Mouse (Mus musculus) ES-Bruce4 (cell line): Measurements from ENCODE around the gene Serp1. TPM values are rescaled to one million over a fixed set of nuclear protein-coding genes. Genes with fewer than 3 reads are reported as not detected.

Experiments used
- H3K27ac ChIP-seq: 2 replicates; pipeline ENCODE4 v1.5.1; 2012; ENCODE audit warnings: low read length, inconsistent platforms; ENCODE audit not compliant: insufficient read depth
- H3K27me3 ChIP-seq: 2 replicates; pipeline ENCODE4 v1.6.1; 2012; ENCODE audit warnings: mild to moderate bottlenecking, low read length, inconsistent platforms; ENCODE audit not compliant: control insufficient read depth, poor library complexity, insufficient read depth, severe bottlenecking
- H3K36me3 ChIP-seq: 2 replicates; pipeline ENCODE4 v1.6.1; 2012; ENCODE audit warnings: inconsistent platforms, mild to moderate bottlenecking, low read length, moderate library complexity; ENCODE audit not compliant: control insufficient read depth, poor library complexity, insufficient read depth, severe bottlenecking
- H3K4me1 ChIP-seq: one replicate; pipeline ENCODE4 v1.8.1; 2011; ENCODE audit warnings: low read length; ENCODE audit not compliant: control insufficient read depth, insufficient read depth
- H3K4me3 ChIP-seq: 2 replicates; pipeline ENCODE4 v1.5.1; 2011; ENCODE audit warnings: low read depth, mild to moderate bottlenecking, low read length
- H3K9ac ChIP-seq: 2 replicates; pipeline ENCODE4 v1.6.1; 2012; ENCODE audit warnings: low read depth, mild to moderate bottlenecking, inconsistent platforms; ENCODE audit not compliant: poor library complexity, severe bottlenecking
- H3K9me3 ChIP-seq: replicated peaks from 2 replicates; pipeline ENCODE4 v1.6.1; 2012; ENCODE audit warnings: mild to moderate bottlenecking, low read length, inconsistent platforms; ENCODE audit not compliant: control insufficient read depth, poor library complexity, insufficient read depth, severe bottlenecking
- CTCF ChIP-seq: IDR thresholded peaks from one replicate; pipeline ENCODE4 v1.8.1; 2011; ENCODE audit warnings: low read depth, low read length
- EP300 ChIP-seq: IDR thresholded peaks from 2 replicates; pipeline ENCODE4 v1.6.1; 2011; ENCODE audit warnings: low read depth, low read length; ENCODE audit not compliant: insufficient read depth
- POLR2A ChIP-seq: IDR thresholded peaks from one replicate; pipeline ENCODE4 v1.8.1; 2011; ENCODE audit warnings: low read length; ENCODE audit not compliant: insufficient read depth
- polyA plus RNA-seq: library from polyadenylated mRNA; stranded (reverse); fragments of >200 nt; gene quantifications from 2 replicates; pipeline ENCODE4 v1.2.4, GENCODE M21; 2011; ENCODE audit warnings: low read depth; ENCODE audit not compliant: missing spikeins, insufficient read depth, insufficient read length

Serp1 gene
- polyA plus RNA-seq, 1 experiment: 48.0 TPM

DNA sequence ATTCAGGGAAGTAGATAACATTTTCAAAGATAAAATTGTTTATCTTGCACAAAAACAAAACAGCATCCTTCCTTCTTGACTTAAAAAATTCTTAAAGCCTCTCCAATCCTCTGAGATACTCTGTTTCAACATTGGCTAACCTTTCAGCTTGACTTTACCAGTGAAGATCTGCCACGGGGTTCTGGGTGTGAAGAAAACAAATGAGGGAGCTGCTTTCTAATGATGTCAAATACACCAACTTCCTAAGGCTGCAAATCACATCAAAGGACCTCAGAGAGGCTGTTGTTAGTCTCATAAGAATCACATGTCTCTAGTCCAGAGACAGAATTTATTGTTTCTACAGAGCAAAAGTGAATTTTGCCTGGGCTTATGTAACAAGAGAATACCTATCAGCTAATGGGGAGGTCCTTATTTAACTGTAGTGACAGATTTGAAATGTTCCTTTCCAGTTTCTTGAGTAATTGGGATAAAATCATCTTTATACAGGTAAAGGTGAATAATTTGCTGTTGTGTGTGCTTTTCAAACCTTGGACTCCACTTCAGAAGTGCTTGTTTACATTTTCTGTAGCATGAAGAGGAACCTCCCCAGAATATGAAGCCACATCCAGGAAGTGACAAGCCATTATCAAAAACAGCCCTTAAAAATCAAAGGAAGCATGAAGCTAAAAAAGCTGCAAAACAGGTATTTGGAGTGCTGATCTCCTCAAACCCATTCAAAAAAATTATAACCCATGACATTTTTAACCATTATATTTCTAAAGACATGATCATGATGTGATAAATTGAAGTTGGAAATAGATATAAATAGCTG is 26.5 kb upstream of the Serp1 start:
- Histone ChIP-seq H3K4me3 (no peak overlapping the region), H3K27ac (no peak overlapping the region), H3K36me3 (peaks cover 24% of the 10 kb centered on the region), H3K27me3 (no peaks in the 10 kb centered on the region), H3K9ac (no peak overlapping the region), H3K4me1 (peaks cover 3% of the 10 kb centered on the region), H3K9me3 (no peaks in the 10 kb centered on the region)
- TF ChIP-seq CTCF (no peak), POLR2A (no peak), EP300 (no peak)

GRCm38 (mm10) chr3:58536573-58536972 is 10.9 kb upstream of the Serp1 start:
- Histone ChIP-seq H3K36me3 (peaks cover 24% of the 10 kb centered on the region), H3K9ac (no peak overlapping the region), H3K4me1 (peaks cover 2% of the 10 kb centered on the region), H3K27ac (no peak overlapping the region; the same call in 1 of the 2 replicates), H3K27me3 (no peaks in the 10 kb centered on the region), H3K9me3 (no peaks in the 10 kb centered on the region), H3K4me3 (no peak overlapping the region)
- TF ChIP-seq EP300 (no peak), CTCF (no peak), POLR2A (no peak)

DNA sequence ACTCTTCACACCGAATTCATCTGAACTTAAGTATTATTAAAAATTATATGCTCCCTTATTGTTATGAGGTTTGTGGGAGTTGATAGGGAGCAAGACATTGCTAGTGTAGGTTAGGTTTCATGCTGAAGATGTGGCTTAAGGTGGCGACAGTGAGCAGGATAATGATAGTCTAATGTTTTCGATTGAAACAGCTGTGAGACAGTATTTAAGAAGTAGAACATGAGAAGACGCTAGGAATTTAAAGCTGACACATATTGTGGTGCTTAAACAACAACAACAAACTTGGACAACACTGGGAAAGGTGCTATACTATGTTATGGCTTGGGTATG is 681 bp upstream of the Serp1 start:
- Histone ChIP-seq H3K9ac (peak overlapping the region; percentile 90), H3K27ac (peak overlapping the region; percentile 90; the same call in 1 of the 2 replicates), H3K4me1 (no peaks in the 10 kb centered on the region), H3K4me3 (peak overlapping the region; percentile 81), H3K9me3 (no peaks in the 10 kb centered on the region), H3K27me3 (no peaks in the 10 kb centered on the region), H3K36me3 (peaks cover 23% of the 10 kb centered on the region)
- TF ChIP-seq CTCF (no peak), EP300 (no peak), POLR2A (no peak)

GRCm38 (mm10) chr3:58525166-58525565 is 526 bp downstream of the Serp1 start:
- Histone ChIP-seq H3K9ac (peak overlapping the region; percentile 90), H3K27me3 (no peaks in the 10 kb centered on the region), H3K36me3 (peaks cover 27% of the 10 kb centered on the region), H3K4me3 (peak overlapping the region; percentile 81), H3K4me1 (no peaks in the 10 kb centered on the region), H3K9me3 (no peaks in the 10 kb centered on the region), H3K27ac (peak overlapping the region; percentile 77)
- no peak for TF ChIP-seq CTCF
- no peak for TF ChIP-seq POLR2A
- TF ChIP-seq EP300: no peak

DNA sequence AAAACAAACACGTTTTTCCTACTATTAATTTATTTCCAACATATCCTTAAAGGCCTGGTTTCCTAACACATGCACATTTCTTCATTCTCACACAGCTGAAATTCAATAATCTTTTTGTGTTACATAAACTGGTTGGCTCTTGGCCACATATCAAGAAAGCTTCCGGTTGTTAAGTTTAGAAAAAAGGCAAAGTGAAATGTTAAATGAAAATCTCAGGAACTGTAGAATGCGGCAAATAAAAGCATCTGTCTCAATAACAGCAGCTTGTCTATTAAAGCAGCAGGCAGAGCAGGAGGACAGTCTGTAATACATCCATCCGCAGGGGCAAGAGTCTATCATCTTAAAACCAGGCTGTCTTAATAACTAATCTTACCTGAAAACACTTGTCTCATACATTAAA is 1.4 kb downstream of the Serp1 start:
- no peak for TF ChIP-seq CTCF
- TF ChIP-seq POLR2A: no peak
- no peak for TF ChIP-seq EP300
- Histone ChIP-seq H3K4me1 (no peaks in the 10 kb centered on the region), H3K27ac (no peak overlapping the region), H3K27me3 (no peaks in the 10 kb centered on the region), H3K9me3 (no peaks in the 10 kb centered on the region), H3K9ac (peak overlapping the region; percentile 90), H3K4me3 (no peak overlapping the region; the same call in none of the 2 replicates), H3K36me3 (peaks cover 27% of the 10 kb centered on the region)

- Histone ChIP-seq H3K9me3 (no peaks in the 10 kb centered on the region), H3K36me3 (peaks cover 27% of the 10 kb centered on the region)
Observed at GRCm38 (mm10) chr3:58523386-58523785, 2.3 kb downstream of the Serp1 start.

More at GRCm38 (mm10) chr3:58523386-58523785, 2.3 kb downstream of the Serp1 start:
- TF ChIP-seq POLR2A (no peak), EP300 (no peak)
- no peaks in the 10 kb centered on the region for H3K4me1 ChIP-seq
- H3K4me3 ChIP-seq: no peak overlapping the region
- H3K9ac ChIP-seq: no peak overlapping the region
- no peaks in the 10 kb centered on the region for H3K27me3 ChIP-seq
- no peak overlapping the region for H3K27ac ChIP-seq
